ENCODE assay signal across 16 mouse cellular contexts in the genomic region with DNA sequence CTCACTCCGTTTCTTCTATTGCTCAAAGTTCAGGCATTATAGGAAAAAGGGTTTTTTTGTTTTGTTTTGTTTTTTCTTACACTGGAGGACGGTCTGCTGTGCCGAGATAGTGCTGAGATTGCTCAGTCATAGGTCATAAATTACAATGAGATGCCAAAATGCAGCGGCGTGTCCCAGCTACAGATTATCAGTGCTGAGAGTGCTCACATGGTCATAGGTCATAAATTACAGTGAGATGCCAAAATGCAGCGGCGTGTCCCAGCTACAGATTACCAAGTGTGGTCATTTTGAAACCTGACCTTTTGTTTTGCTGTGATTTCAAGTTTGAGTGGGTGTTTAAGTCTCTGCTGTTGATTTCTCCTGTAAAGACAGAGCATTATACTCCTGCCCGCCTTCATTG. TPM values are rescaled to one million over a fixed set of nuclear protein-coding genes. Genes with fewer than 3 reads are reported as not detected.
DNase-seq lines count a peak whose midpoint lies in the region; ATAC-seq and TF ChIP-seq lines count a peak whose summit lies in the region.
"Had no signal": no experiment of that assay in that cellular context is flagged by ENCODE, and none has a peak within 500 bp of the region (broad histone marks: within the 10 kb centered on the region; RNA-seq: fewer than 3 reads in every experiment).

No protein-coding gene starts in this region.

- intact Hi-C loops in heart, postnatal 36 days (cut with DNase I), result loop anchor here (5.0 kb wide), 1 partner anchor 101 kb away; no protein-coding TSS in a partner anchor

- ATAC-seq in liver, embryonic 12.5 days, result no peak
- ATAC-seq in forebrain, embryonic 16.5 days, result no peak
- no peak for ATAC-seq in hindbrain, embryonic 13.5 days (ENCODE audit: low FRiP score)

- peaks cover 2% of the 10 kb centered on the region for H3K4me1 ChIP-seq in liver, adult 2 months (ENCODE audit: control insufficient read depth, insufficient read depth, low read length)
- H3K4me1 ChIP-seq in liver, embryonic 12.5 days, result peaks cover 4% of the 10 kb centered on the region
- no peaks in the 10 kb centered on the region for H3K4me1 ChIP-seq in forebrain, embryonic 16.5 days (replicated peaks; ENCODE audit: control insufficient read depth, insufficient read depth, low read length)
- no peaks in the 10 kb centered on the region for H3K4me1 ChIP-seq in hindbrain, embryonic 13.5 days (replicated peaks)
- H3K4me1 ChIP-seq: embryonic facial prominence, embryonic 13.5 days; heart, embryonic 12.5 days; limb, embryonic 12.5 days had no signal

- no peaks in the 10 kb centered on the region for H3K79me2 ChIP-seq in liver, adult 2 months (ENCODE audit: control insufficient read depth, insufficient read depth, low read length)

- H3K9ac ChIP-seq in liver, adult 2 months (ENCODE audit: low read depth, low read length), result no peak overlapping the region
- H3K9ac ChIP-seq in liver, embryonic 12.5 days, result no peak overlapping the region
- no peak overlapping the region for H3K9ac ChIP-seq in forebrain, embryonic 16.5 days (replicated peaks; ENCODE audit: low read depth, low read length)
- H3K9ac ChIP-seq in hindbrain, embryonic 13.5 days, result no peak overlapping the region
- H3K9ac ChIP-seq: embryonic facial prominence, embryonic 13.5 days; heart, embryonic 12.5 days; limb, embryonic 12.5 days had no signal

- no peak for TF ChIP-seq POLR2A in liver, adult 2 months (IDR thresholded peaks at IDR 0.05; ENCODE audit: extremely low read depth, insufficient read depth, low read length)

- H3K27ac ChIP-seq in liver, adult 2 months (replicated peaks; ENCODE audit: insufficient read depth, low read depth, low read length), result no peak overlapping the region
- H3K27ac ChIP-seq in liver, embryonic 12.5 days, result no peak overlapping the region
- no peak overlapping the region for H3K27ac ChIP-seq in forebrain, embryonic 16.5 days (ENCODE audit: low read length)
- no peak overlapping the region for H3K27ac ChIP-seq in hindbrain, embryonic 13.5 days
- H3K27ac ChIP-seq: embryonic facial prominence, embryonic 13.5 days; left cerebral cortex, adult 2 months; limb, embryonic 12.5 days had no signal

- DNase-seq in liver, adult 2 months (ENCODE audit: extremely low read depth, low read depth, low spot score), result peak; percentile 84
- DNase-seq in MN1 (ENCODE audit: low spot score), result peak; percentile 46
- peak; percentile 50 for DNase-seq in adrenal gland, postnatal 25 days
- peak; percentile 37 for DNase-seq in kidney, postnatal 14 days
- DNase-seq in heart, postnatal 36 days, result no peak
- DNase-seq: B cell, adult 2 months; cerebellum, postnatal 14 days; heart, postnatal 4 days; thymus, adult 18-20 months had no signal

- no peaks in the 10 kb centered on the region for H3K27me3 ChIP-seq in liver, adult 2 months (ENCODE audit: control insufficient read depth, insufficient read depth, low read length)
- no peaks in the 10 kb centered on the region for H3K27me3 ChIP-seq in liver, embryonic 12.5 days (replicated peaks)
- no peaks in the 10 kb centered on the region for H3K27me3 ChIP-seq in forebrain, embryonic 16.5 days (replicated peaks; ENCODE audit: control insufficient read depth, insufficient read depth, low read length)
- H3K27me3 ChIP-seq in hindbrain, embryonic 13.5 days, result no peaks in the 10 kb centered on the region
- H3K27me3 ChIP-seq: embryonic facial prominence, embryonic 13.5 days; heart, embryonic 12.5 days; limb, embryonic 12.5 days had no signal

- TF ChIP-seq CTCF in liver, adult 2 months (IDR thresholded peaks at IDR 0.05; ENCODE audit: low read depth, low read length), result no peak

- H3K4me3 ChIP-seq in liver, adult 2 months (ENCODE audit: insufficient read depth, low read depth, low read length), result no peak overlapping the region
- H3K4me3 ChIP-seq in liver, embryonic 12.5 days, result no peak overlapping the region
- H3K4me3 ChIP-seq in forebrain, embryonic 16.5 days (replicated peaks; ENCODE audit: low read length), result no peak overlapping the region
- no peak overlapping the region for H3K4me3 ChIP-seq in hindbrain, embryonic 13.5 days
- H3K4me3 ChIP-seq: embryonic facial prominence, embryonic 13.5 days; heart, embryonic 12.5 days; left cerebral cortex, adult 2 months; limb, embryonic 12.5 days had no signal

- WGBS in liver, adult 2 months, result 29% methylated on average over 8 of the region's 8 CpGs
- WGBS in liver, embryonic 12.5 days (ENCODE audit: insufficient replicate concordance), result 71% methylated on average over 8 of the region's 8 CpGs
- WGBS in forebrain, embryonic 16.5 days, result 92% methylated on average over 8 of the region's 8 CpGs
- WGBS in hindbrain, embryonic 13.5 days, result 89% methylated on average over 8 of the region's 8 CpGs

- no peaks in the 10 kb centered on the region for H3K9me3 ChIP-seq in liver, embryonic 12.5 days (replicated peaks)
- H3K9me3 ChIP-seq in forebrain, embryonic 16.5 days (ENCODE audit: control insufficient read depth, low read length), result no peaks in the 10 kb centered on the region
- no peaks in the 10 kb centered on the region for H3K9me3 ChIP-seq in hindbrain, embryonic 13.5 days
- H3K9me3 ChIP-seq: embryonic facial prominence, embryonic 13.5 days; heart, embryonic 12.5 days; limb, embryonic 12.5 days had no signal

- H3K4me2 ChIP-seq in liver, embryonic 12.5 days, result no peak overlapping the region
- no peak overlapping the region for H3K4me2 ChIP-seq in forebrain, embryonic 16.5 days (ENCODE audit: low read length)
- H3K4me2 ChIP-seq in hindbrain, embryonic 13.5 days, result no peak overlapping the region
- H3K4me2 ChIP-seq: embryonic facial prominence, embryonic 13.5 days; heart, embryonic 12.5 days; limb, embryonic 12.5 days had no signal

- H3K36me3 ChIP-seq in liver, adult 2 months (ENCODE audit: control insufficient read depth, insufficient read depth, low read length), result peaks cover 16% of the 10 kb centered on the region
- peaks cover 29% of the 10 kb centered on the region for H3K36me3 ChIP-seq in liver, embryonic 12.5 days
- H3K36me3 ChIP-seq in forebrain, embryonic 16.5 days (ENCODE audit: control insufficient read depth, insufficient read depth), result peaks cover 4% of the 10 kb centered on the region; the same call in 1 of the 2 replicates
- peaks cover 26% of the 10 kb centered on the region for H3K36me3 ChIP-seq in hindbrain, embryonic 13.5 days

RNA-seq across cellular contexts. Expression of gene Lrch3, which starts 7.2 kb away (rescaled TPM):
- 9.8 and 11.3 TPM in 2 replicates for total RNA-seq in liver, adult 2 months (2014; rRNA removed)
- 3.7 and 5.3 TPM in 2 replicates for polyA plus RNA-seq in liver, adult 2 months (2012; rRNA removed)
- polyA plus RNA-seq in liver, embryonic 12.5 days (2016; fragmentation: Nextera tagmentation; extraction: Ambion mirVana), result 9.9 and 10.1 TPM in 2 replicates
- total RNA-seq in adrenal gland, postnatal 25 days (2021), result 40.7 and 42.7 TPM in 2 replicates
- 39.0 and 44.7 TPM in 2 replicates for polyA plus RNA-seq in forebrain, embryonic 16.5 days (2015; fragmentation: Nextera tagmentation; extraction: Ambion mirVana)
- 10 to 100 TPM; 24.6 to 25.4 TPM for total RNA-seq in heart, postnatal 36 days (2021)
- polyA plus RNA-seq in hindbrain, embryonic 13.5 days (2015; fragmentation: Nextera tagmentation; extraction: Ambion mirVana), result 47.3 and 51.3 TPM in 2 replicates

RNA-seq across cellular contexts. Expression of gene Rubcn, which starts 29.2 kb away (rescaled TPM):
- 12.6 and 16.8 TPM in 2 replicates for total RNA-seq in liver, adult 2 months (2014; rRNA removed)
- polyA plus RNA-seq in liver, adult 2 months (2012; rRNA removed), result 15.0 and 17.0 TPM in 2 replicates
- polyA plus RNA-seq in liver, embryonic 12.5 days (2016; fragmentation: Nextera tagmentation; extraction: Ambion mirVana), result 7.3 and 7.7 TPM in 2 replicates
- total RNA-seq in adrenal gland, postnatal 25 days (2021), result 32.6 and 36.4 TPM in 2 replicates
- polyA plus RNA-seq in forebrain, embryonic 16.5 days (2015; fragmentation: Nextera tagmentation; extraction: Ambion mirVana), result 38.6 and 40.4 TPM in 2 replicates
- total RNA-seq in heart, postnatal 36 days (2021), result 10 to 100 TPM; 35.1 to 35.9 TPM
- polyA plus RNA-seq in hindbrain, embryonic 13.5 days (2015; fragmentation: Nextera tagmentation; extraction: Ambion mirVana), result 26.1 and 28.8 TPM in 2 replicates

RNA-seq across cellular contexts. Expression of gene Fyttd1, which starts 29.4 kb away (rescaled TPM):
- 20.6 and 21.4 TPM in 2 replicates for total RNA-seq in liver, adult 2 months (2014; rRNA removed)
- 4.7 and 5.3 TPM in 2 replicates for polyA plus RNA-seq in liver, adult 2 months (2012; rRNA removed)
- 45.7 and 50.7 TPM in 2 replicates for polyA plus RNA-seq in liver, embryonic 12.5 days (2016; fragmentation: Nextera tagmentation; extraction: Ambion mirVana)
- 101 and 103 TPM in 2 replicates for total RNA-seq in adrenal gland, postnatal 25 days (2021)
- 119 and 129 TPM in 2 replicates for polyA plus RNA-seq in forebrain, embryonic 16.5 days (2015; fragmentation: Nextera tagmentation; extraction: Ambion mirVana)
- 100 to 1,000 TPM in 1 of 2 experiments, 10 to 100 TPM in 1; 98.9 to 101 TPM for total RNA-seq in heart, postnatal 36 days (2021)
- 110 and 119 TPM in 2 replicates for polyA plus RNA-seq in hindbrain, embryonic 13.5 days (2015; fragmentation: Nextera tagmentation; extraction: Ambion mirVana)

Comparison
In these comparisons a context has a peak if more than half of its experiments do, and no peak if none do; other contexts are left out.
1. DNase-seq: peak in liver, adult 2 months (single experiment), MN1 (single experiment), adrenal gland, postnatal 25 days (single experiment) and kidney, postnatal 14 days (single experiment); none in heart, postnatal 36 days (0 of 2).